Mouse (Mus musculus) c-Kit-positive CD71-positive TER-119-positive erythroid progenitor cells, embryonic 14.5 days (primary cell): ENCODE data around the gene Cep104.
A peak's percentile ranks its signal among the peaks of the same experiment; 100 is the strongest.

ENCODE experiments used
- DNase-seq: peaks from one replicate; pipeline ENCODE4 v3.0.0-alpha.2; 2013; ENCODE audit warnings: low spot score

Cep104 gene

GRCm38 (mm10) chr4:153993505-153993904 lies 18.5 kb downstream of the Cep104 start:
- DNase-seq = no peak

GRCm38 (mm10) chr4:154005488-154005887 lies 30.5 kb downstream of the Cep104 start:
- no peak for DNase-seq

DNA sequence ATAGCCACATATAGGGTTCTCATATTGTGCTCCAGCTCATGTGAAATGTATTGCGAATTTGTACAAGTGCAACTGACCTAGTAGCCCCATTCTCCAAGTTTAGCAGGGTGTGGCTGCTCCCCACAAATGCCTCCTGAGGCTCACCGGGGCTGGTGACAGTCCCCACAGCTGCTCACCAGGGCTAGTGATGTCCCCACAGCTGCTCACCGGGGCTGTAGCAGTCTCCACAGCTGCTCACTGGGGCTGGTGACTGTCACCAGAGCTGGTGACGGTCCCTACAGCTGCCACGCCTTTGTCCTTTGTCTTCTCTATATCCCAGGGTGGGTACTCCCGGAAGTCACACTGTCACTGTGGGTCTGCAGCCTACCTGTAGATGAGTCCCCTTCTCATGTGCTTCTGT lies 31.3 kb downstream of the Cep104 start:
- no peak for DNase-seq

- no peak for DNase-seq
Observed at GRCm38 (mm10) chr4:154007759-154008158, 32.8 kb downstream of the Cep104 start.

DNA sequence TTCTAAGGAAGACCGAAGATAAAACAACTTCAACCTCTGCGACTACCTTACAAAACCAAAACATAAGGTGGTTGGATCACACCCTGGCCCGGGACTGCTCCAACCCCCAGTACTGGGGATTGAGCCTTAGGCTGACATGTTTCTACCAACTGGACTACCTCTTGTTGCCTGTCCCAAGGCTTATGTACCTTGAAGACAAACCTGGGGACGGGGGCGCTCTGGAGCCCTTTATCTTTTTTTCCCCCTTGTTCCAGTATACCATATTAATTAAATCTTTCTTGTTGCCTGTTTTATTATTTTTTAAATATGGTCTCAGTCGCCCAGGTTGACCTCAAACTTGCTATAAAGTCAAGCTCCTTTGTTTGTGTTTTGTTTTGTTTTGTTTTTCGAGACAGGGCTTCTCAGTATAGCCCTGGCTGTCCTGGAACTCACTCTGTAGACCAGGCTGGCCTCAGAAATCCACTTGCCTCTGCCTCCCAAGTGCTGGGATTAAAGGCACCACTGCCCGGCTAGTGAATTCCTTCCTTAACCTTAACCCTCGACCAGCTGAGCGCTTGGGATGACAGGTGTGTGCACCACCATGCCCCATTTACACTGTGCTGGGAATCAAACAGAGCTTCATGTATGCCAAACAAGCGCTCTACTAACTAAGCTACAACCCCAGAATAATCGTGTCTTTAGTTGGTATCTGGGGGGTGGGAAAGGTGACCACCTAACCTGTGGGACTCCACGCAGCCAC lies 36.1 kb downstream of the Cep104 start:
- DNase-seq = no peak

- DNase-seq = peak; percentile 73
Observed at GRCm38 (mm10) chr4:154011646-154012089, 36.7 kb downstream of the Cep104 start, which contains the start of gene Lrrc47. TSS of gene Lrrc47 (plus strand) at chr4:154011731.

- no peak for DNase-seq
Observed at GRCm38 (mm10) chr4:154012132-154012882, 37.3 kb downstream of the Cep104 start.

- no peak for DNase-seq
Observed at GRCm38 (mm10) chr4:154015476-154015875, 40.5 kb downstream of the Cep104 start.

- peak; percentile 57 for DNase-seq
Observed at GRCm38 (mm10) chr4:154019571-154019970, 44.6 kb downstream of the Cep104 start.

DNA sequence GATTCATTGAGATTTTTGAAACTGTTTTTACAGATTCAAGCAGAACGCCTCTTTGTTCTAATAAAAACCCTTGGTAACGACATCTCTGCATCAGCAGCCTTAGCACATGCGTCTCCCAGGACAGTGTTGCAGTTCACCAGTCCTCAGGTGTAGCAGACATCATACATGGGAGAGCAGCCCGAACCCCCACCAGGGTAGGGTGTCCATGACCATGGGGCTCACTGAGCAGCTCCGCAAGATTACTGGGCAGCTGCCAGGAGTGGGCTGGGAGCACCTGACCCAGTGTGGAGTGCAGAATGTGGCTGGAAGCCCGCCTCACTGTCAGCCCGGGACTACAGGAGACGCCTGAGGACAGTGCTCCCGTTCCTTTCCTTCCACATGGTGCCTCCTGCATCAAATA lies 46.4 kb downstream of the Cep104 start:
- no peak for DNase-seq

GRCm38 (mm10) chr4:154022407-154022806 lies 47.4 kb downstream of the Cep104 start:
- no peak for DNase-seq

- DNase-seq = no peak
Observed at GRCm38 (mm10) chr4:154022844-154023243, 47.9 kb downstream of the Cep104 start.

DNA sequence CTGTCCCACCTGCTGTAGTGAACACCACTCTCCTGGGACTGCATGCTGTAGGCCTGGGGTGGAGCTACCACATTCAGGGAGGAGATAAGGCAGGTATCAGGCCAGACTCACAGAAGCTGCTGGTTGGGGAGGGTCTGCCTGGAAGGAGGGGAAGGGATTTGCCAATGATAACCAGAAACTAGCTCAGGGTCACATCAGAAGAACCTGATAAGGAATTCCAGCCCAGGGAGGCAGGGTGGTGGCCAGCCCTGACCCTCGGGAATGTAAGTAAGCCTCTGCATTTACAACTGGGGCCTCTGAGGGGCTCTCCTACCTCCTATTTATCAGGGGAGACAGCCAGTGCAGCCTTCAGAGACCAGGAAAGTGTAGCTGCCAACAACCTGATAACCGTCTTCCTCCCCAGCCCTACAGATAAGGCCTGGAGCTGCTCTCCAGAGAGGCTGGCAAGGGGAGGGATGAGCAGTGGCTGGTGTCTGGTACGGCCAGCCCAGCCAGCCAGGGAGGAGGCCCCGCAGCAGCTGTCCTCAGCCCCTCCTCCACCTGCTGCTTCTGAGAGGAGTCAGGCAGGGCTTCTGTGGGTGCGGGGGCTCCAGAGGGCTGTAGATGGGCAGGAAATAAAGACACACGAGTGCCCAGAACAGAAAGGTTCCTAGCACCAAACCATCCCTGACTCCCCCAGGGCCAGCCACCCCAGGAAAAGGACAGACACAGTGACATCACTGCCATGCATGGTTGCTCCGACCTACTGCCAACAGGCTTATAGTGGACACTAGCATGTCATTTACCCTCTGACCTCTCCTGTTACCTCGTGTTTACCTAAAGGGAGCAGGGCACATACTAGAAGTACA lies 49.0 kb downstream of the Cep104 start:
- peak; percentile 88 for DNase-seq

DNA sequence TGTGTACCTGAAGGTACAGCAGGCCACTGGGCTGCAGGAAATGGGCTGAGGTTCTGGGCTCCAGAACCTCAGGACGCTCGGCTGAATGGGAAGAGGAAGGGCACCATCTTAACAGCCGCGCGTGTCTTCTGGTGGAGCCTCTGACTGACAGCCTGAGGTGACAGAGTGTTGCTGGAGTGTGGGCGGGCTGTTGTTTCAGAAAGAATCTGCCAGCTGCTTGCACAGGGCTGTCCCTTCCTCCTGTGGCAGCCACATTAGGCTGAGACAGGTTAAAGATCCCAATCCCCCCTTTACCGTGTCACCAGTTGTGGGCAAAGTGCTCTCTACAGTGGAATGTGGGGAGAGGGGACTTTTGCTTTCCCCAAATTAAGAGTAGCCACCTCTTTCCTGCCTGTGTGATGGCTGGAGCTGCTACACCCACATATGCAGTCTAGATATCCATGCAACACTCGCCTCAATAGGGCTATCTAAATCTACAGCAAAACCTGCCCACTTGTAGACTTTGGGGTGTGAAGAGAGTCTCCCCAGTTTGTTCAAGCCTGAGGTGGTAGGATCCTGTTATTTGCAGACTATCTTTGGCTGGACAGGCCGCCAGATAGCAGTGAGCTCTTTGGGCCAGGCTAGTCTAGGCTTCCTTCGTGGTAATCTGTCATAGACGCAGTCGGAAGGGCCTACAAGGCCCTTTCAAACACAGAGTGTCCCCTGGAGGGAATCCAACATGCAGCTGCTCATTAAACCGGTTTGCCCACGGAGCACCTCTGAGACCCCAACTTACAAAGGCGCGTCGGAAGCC lies 49.9 kb downstream of the Cep104 start:
- peak; percentile 67 for DNase-seq

- peak; percentile 82 for DNase-seq
Observed at GRCm38 (mm10) chr4:154025641-154026440, 50.8 kb downstream of the Cep104 start, which contains the start of gene Smim1. TSS of gene Smim1 (minus strand) at chr4:154026230.

GRCm38 (mm10) chr4:154026441-154026761 lies 51.4 kb downstream of the Cep104 start:
- DNase-seq = no peak

- no peak for DNase-seq
Observed at GRCm38 (mm10) chr4:154028066-154028465, 53.1 kb downstream of the Cep104 start.

GRCm38 (mm10) chr4:154028646-154029045 lies 53.7 kb downstream of the Cep104 start:
- DNase-seq = peak; percentile 48

GRCm38 (mm10) chr4:154037123-154037522 lies 62.1 kb downstream of the Cep104 start:
- DNase-seq = no peak

GRCm38 (mm10) chr4:154042577-154042976 lies 67.6 kb downstream of the Cep104 start, which contains the start of gene Ccdc27:
TSS of gene Ccdc27 (minus strand) at chr4:154042677.
- no peak for DNase-seq

GRCm38 (mm10) chr4:154045837-154046236 lies 70.8 kb downstream of the Cep104 start:
- DNase-seq = no peak
